Mouse (Mus musculus) spleen, adult 12 weeks (tissue): Measurements from ENCODE around the gene Tbx15.

Experiments
- DNase-seq: peaks from one replicate; pipeline ENCODE4 v3.0.0; 2022; ENCODE audit warnings: low spot score

The Tbx15 gene

DNA sequence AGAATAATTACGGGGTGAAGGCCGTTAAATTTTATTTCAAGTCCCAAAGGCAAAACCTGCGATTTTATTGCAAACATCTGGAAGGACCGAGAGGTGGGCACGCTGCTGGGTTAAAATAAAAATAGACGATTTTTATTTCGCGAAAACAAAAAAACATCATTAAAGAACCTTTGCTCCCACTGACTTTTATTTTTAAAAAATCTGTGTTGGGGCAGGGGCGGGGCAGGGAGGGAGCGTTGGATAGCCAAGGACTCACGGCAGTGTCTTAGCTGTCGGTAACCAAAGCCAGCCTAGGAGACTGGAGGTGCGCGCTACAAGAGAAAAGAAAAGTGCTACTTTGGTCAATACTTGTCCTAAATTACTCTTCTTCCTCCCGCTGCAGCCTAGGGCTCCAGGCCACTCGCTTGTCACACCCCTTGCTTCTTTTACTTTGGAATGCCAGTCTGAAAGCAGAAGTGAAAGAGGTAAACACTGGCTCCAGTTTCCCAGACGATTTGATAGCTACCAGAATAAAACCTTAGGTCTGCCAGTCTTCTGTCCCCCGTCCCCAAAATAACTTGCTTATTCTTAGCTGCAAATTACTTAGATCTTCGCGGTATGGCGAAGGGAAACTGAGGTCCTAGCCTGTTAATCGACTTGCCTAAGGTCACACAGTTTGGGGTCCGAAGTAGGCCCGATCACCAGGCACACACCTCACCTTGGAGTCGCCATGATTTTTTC lies 8.8 kb downstream of the Tbx15 start:
- no peak for DNase-seq

DNA sequence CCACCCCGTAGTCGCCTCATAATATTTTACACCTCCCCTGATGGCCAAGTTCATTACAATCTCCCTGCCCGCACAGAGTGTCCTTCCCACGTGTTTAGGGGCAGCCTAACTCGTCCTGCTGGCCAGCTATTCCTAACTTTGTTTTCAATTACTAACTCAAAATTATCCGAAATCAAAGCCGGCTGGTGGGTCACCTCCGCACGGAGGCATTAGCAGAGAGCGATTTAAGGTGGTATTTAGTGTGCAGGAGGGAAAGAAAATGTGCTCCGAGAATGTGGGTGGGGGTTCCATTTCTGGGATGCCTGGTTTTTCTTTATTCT lies 9.3 kb downstream of the Tbx15 start:
- DNase-seq, result no peak

DNA sequence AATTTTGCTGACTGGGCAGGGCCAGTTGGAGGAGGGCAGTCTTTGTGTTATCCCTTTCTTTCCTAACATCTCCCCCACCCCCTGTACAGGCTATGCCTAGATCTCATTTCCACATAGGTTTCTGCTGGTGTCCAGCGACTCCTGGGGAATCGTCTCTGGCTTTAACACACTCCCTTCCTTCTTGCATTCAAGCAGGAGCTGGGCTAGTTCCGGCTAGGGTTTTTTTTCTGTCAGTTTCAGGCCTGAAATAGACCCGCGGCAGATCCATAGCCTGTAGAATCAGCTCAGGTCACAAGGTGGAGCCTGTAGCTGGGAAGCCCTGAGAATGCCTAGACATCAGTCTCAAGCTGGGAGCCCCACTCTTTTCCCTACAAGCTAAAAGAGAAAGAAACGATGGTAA lies 9.7 kb downstream of the Tbx15 start:
- DNase-seq, result no peak

DNA sequence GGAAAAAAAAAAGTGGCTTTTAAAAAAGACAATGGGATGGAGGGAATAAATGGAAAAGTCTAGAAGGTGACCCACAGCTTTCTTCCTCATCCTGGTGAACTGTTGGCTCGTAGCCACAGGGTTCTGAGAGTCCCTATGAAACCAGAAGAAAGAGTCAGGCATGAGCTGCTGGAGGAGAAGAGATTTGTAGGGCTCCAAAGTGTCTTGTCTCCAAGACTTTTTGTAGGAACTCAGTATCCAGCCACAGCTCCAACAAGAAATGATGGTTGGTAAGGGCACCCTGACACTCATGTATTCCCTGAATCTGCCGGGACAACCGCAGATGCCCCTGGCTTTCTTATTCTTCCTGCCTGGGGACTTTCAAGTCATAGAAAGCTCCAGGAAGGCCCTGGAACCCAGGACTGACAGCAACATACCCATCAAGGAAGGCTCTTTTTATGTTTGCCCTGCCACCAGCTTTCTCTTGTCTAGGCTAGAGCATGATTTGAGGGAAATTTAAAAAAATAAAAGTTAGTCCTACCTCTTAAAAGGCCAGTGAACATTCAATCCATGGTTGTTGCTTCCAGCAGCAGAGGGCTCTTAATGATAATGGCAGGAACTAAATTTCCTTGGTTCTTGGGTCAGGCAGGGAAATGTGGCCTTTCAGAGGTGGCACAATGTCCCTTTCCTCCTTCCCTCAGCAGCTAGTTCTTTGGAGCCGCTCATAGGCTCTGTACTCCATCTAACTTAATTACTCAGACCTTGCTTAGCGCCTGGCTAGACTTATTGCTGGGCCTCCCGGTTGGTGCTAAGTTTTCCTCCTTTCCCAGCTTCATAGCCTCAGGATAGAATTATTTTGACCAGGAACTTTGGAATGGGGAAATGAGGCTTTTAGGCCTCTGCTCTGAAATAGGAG lies 11.3 kb downstream of the Tbx15 start:
- DNase-seq, result no peak

DNA sequence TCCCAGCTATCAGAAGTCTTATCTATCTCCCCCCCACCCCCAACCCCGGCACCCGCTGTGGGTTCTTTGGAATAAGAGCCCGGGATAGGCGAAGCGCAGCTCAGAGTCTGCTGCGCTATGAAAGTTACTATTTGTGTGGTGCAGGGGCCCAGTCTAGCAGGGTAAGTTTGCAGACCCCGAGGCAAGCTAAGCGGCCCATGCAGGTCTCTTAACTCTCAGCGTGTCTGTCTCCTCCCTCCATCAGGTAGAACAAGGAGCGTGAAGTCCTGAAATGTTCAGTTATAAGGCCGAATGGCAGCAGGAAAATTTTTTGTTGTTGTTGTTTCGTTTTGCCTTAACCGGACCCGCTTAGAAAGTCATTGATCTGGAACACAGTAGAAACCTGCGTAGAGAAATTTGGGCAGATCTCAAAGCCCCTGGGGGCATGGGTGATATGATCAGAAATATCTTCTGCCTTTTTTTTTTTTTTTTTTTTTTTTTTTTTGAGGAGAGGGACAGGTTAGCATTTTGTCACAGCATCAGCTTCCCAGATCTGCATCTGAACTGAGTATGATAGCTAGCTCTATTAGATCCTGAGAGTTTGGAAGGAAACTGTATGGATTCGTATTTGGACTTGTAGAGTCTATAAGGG lies 12.4 kb downstream of the Tbx15 start:
- DNase-seq, result no peak

DNA sequence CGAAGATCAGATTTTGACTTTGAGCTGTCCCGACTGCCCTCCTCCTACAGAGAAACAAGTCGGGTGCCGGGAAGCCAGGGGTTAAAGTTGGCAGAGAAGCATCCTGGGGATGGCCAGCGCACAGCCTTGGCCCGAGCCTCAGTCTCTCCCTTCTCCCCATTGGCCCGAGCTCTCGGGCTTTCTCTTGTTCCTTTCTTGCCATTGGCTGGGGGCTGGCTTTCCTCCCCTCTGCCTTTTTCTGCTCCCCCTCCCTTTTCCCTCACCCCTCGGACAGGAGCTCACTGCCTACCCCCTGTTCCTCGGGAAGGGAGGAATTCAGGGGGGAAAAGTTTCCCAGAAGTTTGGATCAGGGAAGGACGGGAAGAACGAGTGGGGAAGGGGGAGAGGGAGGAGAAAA lies 12.9 kb downstream of the Tbx15 start:
- DNase-seq, result no peak

DNA sequence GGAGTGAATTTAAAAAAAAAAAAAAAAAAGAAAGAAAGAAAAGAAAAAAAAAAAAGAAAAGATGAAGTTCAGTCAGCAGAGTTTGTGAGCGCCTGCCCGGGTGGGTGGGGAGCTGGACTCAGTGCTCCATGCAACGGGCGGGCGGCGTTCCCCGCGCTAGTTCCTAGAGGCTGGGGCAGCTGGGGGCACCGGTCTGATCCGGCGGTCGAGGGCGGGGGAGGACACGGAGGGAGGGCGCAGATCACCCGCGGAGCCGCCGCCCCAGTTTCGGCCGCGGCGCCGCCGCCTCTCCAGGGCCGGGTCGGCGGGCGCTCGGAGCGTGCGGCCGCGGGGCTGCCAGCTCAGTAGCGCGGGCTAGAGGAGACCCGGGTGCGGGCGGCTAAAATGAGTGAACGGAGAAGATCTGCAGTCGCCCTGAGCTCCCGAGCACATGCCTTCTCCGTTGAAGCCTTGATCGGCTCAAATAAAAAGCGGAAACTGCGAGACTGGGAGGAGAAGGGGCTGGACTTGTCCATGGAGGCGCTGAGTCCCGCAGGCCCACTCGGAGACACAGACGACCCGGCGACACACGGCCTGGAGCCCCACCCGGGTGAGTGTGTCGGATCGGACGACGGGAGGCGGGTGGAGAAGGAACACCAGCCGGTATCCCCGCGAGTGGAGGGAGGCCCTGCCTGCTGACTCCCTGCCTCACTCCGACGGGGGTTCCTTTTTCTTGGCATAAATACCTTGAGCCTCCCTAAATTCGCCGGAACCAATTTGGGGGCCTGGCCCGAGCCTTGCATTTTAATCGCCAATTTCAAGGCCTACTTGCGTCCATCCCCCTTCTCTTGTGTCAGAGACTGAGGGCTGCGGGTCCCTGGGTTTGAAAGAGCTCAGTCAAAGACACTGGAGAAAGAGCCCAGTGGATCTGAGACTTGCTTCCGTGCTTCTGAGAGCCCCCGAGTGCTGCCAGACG lies 13.6 kb downstream of the Tbx15 start:
- no peak for DNase-seq

DNA sequence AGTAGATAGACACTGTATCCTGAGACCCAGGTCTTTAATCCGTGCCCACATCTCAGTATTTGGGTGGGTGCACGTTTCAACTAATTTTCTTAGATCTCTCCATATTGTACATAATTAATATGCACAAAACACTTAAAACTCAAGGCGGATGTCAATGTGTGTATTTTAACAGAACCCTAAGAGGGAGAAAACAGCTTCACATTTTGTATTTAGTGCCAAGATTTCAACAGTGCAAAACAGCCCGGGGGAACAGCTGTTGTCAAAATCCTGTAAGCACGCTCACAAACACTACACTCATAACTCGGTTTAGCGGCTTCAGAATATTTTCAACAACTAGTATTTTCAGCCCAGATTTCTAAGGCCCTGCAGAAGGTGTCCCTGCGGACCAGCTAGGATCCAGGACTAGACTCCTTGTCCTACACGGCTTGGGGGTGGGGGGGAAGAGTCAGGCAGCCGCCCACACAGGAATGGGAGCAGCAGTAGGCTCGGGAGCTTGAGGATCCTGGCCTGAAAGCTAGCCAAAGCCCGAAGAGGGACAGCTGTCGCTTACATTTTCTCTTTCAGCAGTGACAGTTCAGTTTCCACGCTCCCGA lies 14.5 kb downstream of the Tbx15 start:
- no peak for DNase-seq

DNA sequence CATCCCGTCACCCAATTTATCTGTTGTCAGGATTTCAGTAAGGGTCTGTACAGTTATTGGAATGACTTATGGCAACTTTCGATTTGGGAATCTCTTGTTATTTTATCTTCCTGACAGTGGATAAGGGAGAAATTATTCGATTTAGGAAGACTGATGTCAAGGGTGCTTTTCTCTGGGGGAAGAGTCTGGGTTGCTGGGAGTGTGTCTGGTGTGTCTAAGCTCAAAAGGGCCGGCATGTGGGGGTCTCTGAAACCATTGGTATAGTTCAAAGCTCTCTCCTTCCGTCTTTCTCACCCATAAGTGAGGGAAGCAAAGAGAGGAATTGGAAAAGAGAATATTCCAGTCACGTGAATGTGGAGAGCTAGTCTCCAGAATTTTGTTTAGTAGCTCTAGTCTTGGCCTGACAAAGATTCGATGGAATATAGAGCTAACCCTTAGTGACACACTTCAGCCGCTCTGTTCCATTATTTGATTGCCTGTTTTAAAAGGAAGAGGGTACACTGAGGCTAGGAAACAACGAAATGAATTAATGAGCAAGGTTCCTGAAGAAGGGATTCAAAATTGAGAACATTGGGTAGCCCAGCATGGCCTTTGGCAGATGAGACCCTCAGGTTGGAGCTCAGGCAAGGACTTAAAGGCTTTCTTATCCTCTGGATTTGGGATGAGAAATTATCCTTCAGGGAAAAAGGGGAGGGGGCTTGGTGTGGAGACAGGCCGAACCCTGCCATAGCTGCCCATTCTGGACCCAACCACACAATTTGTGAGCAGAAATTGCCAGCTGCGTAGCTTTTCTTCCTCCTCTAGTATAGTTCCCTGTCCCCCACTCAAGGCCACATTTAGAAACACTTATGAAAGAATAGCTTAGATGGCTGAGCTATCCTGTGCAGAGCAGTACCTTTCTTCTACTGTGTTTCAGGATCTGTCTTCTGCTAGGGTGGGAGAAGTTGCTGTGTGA lies 15.5 kb downstream of the Tbx15 start:
- DNase-seq, result no peak

DNA sequence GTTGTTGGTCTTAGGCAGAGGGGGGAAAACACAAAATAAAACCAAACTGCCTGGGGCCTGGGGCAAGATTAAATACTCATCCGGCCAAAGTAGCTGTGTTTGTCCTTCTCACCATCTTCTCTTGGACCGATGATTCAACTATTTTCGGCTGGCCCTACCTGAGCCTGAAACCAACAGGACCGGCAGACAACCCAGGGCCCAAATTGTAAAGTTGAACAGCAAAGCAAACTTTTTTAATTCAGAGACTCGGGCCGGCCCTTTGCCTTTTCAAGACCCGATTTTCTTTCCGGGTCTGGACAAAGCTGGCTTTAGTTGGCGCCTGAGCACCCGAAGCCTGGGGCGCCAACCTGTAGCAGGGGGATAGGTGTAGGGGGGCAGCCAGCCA lies 16.2 kb downstream of the Tbx15 start:
- no peak for DNase-seq

DNA sequence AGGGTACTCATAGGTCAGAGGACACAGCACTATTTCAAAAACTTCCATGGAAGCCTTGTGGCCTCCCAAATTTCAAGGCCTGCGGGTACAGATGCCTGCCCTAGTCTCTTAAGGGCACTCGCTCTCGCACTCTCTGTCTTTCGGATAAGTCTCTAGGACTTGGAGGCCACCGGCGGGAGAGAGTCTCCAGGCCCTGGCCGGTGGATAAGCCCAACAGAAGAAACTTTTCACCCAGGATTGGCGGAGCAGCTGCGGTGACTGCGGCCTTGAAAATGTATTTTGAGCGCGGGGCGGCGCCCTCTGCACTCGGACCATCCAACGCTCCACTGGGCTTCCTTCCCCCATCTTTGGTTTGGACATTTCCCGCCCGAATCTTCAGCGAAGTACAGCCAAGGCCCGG lies 16.6 kb downstream of the Tbx15 start:
- no peak for DNase-seq

DNA sequence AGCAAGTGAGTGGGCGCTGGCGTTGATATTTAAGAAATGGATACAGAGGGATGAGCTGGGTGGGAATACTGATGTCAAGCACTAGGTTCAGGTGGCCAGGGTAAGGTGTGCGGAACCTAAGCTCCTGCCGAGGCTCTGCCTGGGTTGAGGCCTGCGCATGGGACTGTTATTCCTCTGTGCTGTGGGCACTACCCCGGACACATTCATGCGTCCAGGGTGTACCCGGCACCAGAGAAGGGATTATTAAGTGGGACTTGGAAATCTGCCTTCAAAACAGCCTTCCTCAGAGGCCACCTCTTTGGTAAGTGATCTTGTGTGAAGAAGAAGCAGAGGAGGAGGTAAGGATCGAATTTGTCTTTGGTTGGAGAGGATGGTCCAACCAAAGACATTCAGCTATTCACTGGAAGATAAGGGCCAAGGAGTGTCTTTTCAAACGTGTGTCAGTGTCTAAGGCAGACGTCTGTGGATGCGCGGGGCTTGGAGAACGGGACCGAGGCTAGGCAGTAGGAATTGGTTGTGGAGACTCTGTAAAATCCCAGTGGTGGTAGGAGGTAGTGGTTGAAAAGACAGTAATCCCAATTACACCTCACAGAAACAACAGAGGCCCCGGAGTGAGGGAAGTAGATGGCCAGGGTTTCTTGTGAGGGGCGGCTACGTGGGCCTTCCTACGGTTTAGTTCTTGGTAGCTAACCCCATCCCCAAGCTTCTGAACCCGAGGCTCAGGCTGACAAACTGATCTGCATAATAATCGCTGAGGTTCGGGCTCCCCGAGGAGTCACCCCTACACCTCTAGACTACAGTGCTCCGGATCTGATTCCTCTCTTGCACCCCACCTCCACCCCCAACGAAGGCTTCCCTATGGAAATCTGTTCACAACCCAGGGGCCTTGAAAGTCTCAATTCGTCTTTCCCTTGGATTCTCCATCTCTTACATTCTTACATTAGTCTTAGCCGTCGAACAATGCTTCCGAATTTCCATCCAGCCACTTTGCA lies 17.7 kb downstream of the Tbx15 start:
- DNase-seq, result no peak

DNA sequence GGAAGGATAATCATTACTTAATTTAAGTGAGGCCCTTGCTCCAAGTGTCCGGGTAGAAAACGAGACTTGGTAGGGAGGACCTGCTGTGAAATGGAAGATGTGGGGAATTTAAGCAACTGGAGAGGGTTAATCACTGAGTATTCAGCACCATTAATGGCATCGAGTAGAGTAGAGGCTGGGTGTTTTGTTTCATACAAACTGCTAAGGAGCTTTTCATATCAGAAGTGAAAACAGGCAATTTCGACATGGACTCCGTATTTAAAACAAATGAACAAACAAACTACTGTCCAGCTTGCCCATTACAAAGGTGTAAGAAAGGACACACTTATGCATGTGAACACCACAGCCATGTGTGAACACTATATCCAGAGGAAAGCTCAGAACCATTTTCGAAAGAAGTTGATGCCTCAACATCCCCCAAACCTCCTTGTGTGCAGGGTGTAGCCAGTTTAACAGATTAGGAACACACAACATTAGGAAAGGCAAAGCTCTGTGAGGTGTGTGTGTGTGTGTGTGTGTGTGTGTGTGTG lies 19.6 kb downstream of the Tbx15 start:
- no peak for DNase-seq

DNA sequence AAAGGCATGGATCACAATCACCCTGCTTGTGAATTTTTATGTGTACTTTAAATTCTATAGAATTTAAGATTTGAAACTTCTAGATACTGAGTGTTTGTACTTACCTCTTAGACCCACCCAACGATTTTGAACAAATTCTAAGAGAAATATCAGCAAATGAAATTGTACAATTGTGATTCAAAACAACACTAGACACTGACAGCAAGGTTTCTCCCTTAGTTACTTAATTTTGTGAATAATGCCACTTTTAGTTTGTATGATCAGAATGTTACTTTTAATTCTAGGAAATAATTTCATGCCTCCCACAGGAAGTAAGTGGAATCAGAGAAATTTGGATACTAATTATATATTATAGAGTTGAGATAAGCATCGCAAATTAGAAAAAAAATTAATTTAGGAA lies 20.2 kb downstream of the Tbx15 start:
- DNase-seq, result no peak

DNA sequence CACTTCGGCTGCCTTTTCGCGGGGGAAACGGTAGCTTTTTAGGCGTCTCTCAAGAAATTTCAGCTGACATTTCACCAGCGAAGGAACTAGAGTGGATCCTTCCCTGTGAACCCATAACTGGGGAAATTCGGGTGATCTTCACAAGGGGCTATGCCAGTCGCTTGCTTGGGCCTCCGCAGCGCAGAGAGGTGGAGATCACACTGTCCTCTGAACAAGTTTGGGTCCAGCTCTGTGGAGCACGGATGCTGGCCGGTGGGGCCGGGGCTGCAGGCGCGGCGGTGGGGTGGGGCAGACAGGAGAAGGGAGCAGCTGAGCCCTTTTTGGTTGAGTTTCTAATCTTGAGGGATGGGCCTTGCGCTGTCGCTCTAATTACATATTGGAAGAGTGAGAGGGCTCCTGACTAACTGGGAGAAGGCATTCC lies 21.2 kb downstream of the Tbx15 start:
- no peak for DNase-seq

DNA sequence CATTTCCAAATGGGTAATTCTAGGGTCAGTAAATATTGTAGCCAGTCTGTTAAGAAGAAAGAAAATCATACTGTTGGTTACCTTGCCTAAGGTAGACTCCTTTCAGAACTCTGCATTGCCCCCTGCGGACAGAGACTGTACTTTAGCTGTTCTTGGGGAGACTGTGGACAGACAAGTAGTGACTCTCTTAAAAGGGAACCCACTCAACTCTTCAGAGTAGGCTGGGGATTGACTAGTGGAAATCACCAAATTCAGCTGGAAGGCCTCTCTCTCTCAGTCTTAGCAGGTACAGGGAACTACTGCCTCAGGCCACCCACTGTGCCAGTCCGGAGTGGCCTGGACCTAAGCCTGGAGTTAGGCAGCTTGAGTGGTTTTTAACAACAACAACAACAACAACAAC lies 21.8 kb downstream of the Tbx15 start:
- DNase-seq, result no peak

DNA sequence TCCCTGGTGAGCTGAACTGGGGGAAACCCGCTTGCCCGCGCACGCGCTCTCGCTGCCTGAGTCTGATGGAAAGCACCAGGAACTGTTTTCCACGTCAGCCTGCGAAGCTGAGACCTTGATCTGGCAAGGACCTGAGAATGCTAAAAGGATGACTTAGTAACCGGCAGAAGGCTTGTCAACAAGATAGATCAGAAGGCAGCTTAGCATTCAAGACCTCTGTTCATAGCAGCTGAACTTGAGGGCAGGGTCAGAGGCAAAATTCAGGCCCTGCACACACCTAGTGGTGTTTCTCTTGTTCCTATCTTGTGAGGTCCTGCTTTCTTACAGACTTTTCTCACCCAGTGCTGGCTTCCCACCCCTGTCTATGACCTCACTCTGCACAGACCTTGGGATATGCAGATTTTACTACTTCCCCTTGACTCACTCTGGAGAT lies 23.3 kb downstream of the Tbx15 start:
- no peak for DNase-seq

DNA sequence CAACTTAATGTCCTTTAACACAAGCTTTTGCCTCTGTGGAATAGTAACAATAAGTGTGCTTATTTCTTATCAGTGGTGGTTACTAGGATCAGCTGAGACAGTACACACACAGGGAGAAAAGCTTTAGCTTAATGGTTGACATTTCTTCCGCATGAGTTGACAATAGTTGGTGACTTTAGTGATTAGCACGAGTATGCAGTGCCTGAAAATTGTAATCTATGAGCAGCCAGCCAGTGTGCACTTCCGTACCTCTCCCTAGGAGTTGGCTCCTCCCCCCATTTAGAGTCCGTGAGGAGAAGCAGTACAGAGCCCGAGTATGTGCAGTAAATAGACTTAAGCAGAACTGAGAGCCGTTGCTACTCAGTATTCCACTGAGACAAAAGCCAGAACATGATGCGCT lies 24.5 kb downstream of the Tbx15 start:
- no peak for DNase-seq

DNA sequence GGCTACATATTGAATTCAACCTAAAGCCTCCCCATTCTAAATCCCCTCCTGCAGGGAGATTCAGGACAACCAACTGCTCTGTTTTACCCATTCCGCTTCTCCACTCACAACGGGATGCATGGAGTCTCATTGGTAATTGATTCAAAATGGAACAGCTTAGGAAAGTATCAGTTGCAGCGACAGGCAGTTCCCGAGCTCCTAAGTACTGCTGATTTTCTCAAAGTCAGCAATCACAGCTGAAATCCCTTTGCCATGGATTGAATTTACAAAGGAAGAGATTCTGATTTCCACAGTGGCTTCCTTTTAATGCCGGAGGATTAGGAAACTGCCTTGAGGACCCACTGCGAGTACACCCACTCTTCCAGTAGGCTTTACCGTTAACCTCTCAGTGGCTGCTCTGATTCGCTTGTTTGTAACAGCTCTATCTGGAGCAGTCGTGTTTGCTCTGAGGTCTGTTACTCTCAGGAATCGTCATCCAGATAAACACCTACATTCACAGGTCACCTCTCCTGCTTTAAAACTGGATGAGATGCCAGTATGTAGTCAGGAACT lies 26.6 kb downstream of the Tbx15 start:
- DNase-seq, result no peak
